Mouse (Mus musculus) NIH3T3 (cell line): ENCODE results near the gene Gm7879.

Source experiments
- DNase-seq: peaks from one replicate; pipeline ENCODE4 v3.0.0-alpha.2; 2012; ENCODE audit warnings: low read depth

Gm7879 gene

GRCm38 (mm10) chr5:43948748-43949275 lies 35.9 kb downstream of the Gm7879 start:
- peak; percentile 79 for DNase-seq

GRCm38 (mm10) chr5:43953241-43953640 lies 40.3 kb downstream of the Gm7879 start:
- peak; percentile 13 for DNase-seq

GRCm38 (mm10) chr5:43959884-43960440 lies 47.0 kb downstream of the Gm7879 start:
- DNase-seq: no peak

GRCm38 (mm10) chr5:43961056-43961455 lies 48.1 kb downstream of the Gm7879 start:
- DNase-seq: no peak
